Mouse (Mus musculus) olfactory bulb, adult 2 months (tissue): Measurements from ENCODE around the gene Hhex.

ENCODE experiments used
- CTCF ChIP-seq: fragments of 200-500 bp; IDR thresholded peaks from 2 replicates; pipeline ENCODE4 v1.5.1; 2012; ENCODE audit warnings: low read depth, mild to moderate bottlenecking, low read length, moderate library complexity; ENCODE audit not compliant: insufficient read depth
- POLR2A ChIP-seq: fragments of 200-500 bp; IDR thresholded peaks from 2 replicates; pipeline ENCODE4 v1.6.1; 2012; ENCODE audit warnings: mild to moderate bottlenecking, low read depth, low read length, moderate library complexity; ENCODE audit not compliant: insufficient read depth

- TF ChIP-seq CTCF: no peak
- TF ChIP-seq POLR2A: no peak
Observed at GRCm38 (mm10) chr19:37458013-37458412, 23.4 kb downstream of the Hhex start.
